Mouse (Mus musculus) urinary bladder, postnatal 14 days (tissue): ENCODE data around the gene Fam110a.
A peak's percentile ranks its signal among the peaks of the same experiment; 100 is the strongest.
"Not testable (repeated sequence)": the region's sequence is repeated elsewhere in the genome, so short reads cannot be mapped to it uniquely, and the experiment has no call there.

Experiments
- DNase-seq: peaks from one replicate; pipeline ENCODE4 v3.0.0; 2021; ENCODE audit warnings: low spot score

Gene Fam110a

DNA sequence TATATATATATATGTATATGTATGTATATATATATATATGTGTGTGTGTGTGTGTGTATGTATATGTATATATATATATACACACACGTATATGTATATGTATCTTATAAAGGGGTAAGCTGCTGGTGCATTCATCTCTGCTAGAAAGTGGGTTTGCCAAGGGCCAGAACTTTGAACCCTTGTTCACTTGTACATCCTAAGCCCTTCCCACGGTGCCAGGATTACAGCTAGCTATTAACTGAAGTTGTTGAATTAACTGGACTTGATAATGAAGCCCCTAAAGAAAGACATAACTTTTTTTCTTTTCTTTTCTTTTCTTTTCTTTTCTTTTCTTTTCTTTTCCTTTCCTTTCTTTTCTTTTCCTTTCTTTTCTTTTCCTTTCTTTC lies 17.2 kb upstream of the Fam110a start:
- not testable (repeated sequence) for DNase-seq

DNA sequence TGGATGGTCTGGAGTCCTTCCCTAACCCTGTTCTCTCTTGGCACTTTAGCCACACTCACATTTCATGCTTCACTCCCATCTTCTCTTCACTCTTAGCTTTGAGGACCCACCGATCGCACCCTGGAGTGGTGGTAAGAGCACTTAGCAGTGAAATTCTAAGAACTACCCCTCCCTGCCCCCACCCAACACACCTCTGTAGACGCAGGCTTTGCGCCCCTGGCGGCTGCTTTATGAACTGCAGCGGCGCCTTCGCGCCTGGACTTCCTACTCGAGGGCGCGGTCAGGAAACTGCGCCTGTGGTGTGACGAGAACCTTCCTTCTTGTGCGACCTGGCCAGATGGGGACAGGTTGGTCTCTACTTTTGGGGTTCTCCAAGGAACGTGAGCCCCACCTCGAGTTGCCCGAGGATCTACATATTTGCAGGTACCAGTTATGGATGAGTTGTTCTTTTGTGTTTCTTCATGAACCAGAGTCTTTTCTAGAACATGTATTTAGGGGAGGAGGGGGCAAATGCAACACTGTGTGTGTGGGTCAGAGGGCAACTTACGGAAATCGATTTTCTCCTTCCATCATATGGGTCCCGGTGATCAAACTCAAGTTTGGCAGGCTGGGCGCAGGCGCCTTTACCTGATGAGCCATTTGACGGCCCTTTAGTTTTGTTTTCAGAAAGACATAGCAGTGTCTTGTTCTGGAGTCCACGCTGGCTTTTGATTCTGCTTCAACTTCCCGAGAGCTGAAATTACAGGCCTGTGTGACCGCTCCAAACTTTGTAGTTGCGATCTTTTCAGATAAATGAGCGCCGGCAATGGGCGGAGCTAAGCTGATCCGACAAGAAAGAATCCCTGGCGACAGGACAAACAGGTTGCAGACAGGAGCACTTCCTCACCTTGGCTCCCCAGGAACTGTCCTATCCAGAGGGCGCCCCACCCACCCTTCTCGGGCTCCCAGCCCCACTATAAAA lies 16.5 kb upstream of the Fam110a start, which contains the start of gene Slc52a3:
Gene Slc52a3, plus strand, starts transcription at position 283 of the 961 bp plus-strand sequence.
- DNase-seq = peak; percentile 95

DNA sequence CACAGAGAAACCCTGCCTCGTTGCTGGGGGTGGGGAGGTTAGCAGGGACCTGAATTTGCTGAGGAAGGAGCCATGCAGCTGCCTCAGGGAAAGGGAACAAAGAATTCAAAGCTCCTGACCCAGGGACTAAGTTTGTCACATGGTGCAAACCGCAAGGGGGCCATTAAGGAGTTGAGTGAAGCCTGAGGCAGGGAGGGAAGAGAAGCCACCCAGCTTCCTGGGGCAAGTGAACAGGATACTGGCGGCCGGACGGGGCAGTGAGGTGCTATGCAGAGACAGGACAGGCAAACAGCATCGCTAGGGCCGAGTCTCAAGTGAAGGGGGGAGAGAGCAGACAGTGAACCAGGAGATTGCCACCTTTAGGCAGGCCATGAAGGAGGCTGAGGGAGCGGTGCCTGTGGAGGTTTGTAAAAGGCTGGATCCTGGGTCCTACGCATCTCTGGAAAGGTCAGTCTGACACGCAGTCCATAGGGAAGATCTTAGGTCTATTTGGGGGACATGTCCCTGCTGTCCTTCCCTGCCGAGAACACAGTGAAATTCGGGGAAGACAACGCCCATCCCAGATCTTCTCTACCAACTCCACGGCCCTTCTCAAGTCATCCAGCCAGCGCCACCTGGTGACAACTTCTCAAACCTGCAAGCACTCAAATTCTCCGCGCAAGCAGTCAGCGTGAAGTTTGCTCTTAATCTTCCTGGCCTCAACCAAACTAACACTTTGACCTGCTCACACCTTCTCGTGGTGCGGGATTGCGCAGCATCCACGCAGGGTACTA lies 14.5 kb upstream of the Fam110a start:
- peak; percentile 83 for DNase-seq

DNA sequence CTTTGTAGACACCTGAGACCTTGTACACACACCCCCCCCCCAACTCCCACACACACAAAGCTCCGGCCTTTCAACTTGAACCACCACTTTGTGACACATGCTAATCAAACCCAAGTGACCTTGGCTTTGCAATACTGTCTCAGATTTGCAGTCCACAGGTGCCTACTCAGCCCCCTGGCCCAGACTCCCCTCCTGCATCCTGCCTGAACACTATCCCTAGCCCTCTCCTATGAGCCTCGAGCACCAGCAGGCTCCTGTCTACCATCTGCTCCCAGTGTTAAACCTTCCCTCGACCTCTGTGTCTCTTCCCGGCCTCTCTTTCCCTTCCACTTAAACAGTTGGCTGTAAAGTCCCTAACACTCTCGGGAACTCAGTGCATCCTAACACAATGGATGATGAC lies 11.4 kb upstream of the Fam110a start:
- no peak for DNase-seq

DNA sequence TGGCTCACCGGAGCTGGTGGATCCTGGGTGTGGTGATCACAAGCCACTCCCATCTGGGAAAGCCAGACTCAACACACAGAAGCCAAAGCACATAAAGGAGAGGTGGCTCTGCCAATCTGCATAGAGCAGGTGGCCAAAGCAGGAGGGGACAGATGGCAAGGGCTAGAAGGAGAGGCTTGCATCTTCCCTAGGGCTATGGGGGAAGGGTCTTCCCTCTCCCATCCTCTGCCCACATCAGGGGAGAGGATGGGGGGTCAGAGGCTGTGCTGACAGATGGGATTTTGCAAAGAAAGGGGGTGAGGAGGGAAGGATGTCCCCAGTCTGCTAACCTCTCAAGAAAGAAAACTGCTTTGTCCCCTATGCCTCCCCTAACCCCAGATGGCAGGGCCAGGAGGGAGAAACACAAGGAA lies 11.0 kb upstream of the Fam110a start:
- DNase-seq = no peak

DNA sequence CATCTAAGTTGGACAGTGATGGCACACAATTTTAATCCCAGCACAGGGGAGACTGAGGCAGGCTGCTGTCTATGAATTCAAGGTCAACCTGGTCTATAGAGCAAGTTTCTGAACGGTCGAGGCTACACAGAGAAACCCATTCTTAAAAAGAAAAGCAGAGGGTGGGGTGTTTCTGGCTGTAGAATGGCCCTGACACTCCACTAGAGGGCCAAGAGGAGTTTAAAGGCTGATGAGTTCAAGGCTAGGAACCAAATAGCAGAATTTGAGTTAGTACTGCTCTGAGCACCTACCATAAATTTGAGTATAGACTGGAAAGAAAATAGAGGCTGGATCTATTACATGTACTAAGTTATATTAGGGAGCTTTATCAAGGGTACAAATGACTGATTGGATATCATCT lies 9.0 kb upstream of the Fam110a start:
- no peak for DNase-seq

DNA sequence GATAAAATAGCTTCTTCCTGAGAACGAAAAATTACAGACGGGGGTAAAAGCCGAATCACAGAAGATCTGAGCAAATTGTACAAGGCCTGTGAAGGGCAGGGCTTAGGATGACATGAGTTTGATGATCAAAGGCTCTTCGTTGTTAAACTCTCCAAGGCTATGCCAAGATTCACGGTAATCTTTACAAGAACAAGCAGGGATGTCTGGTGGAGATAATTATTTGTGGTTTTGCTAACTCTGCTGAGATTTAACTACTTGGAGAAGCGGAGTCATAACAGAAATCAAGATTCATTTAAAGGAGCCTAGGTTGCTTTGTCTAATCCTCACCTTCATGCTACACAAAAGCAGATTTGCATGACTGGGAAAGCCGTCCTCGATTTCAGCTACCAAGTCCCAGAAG lies 6.9 kb upstream of the Fam110a start:
- no peak for DNase-seq

DNA sequence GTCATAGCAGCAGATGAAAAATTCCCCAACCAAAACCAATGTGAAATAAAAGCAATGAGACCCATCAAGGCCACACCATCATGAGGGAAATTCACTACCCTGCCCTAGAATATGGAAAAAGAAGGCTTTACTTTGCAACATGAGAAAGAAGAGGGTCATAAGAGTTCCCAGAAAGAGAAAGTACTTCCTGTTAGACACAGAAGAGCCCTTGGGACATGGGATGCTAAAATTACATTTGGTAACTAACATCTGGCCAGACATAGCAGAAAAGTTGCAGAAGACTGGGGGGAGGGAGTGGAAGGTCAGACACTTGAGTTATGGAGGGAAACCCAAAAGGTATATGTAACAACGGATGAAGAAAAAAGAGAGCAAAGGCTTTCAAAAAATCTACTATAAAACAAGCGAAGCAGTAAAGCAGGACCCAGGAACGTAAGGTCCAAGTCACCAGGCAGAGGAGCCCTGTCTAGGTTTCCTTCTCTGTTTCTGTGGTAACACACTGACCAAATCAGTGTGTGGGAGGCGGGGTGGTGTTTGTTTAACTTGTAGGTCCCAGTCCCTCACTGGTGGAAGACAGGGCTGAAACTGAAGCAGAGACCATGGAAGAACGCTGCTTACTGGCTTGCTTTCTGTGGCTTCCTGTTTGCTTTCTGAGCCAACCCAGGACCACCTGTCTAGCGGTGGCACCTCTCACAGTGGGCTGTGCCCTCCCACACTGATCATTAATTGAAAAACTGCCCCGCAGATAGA lies 5.6 kb upstream of the Fam110a start:
- no peak for DNase-seq

DNA sequence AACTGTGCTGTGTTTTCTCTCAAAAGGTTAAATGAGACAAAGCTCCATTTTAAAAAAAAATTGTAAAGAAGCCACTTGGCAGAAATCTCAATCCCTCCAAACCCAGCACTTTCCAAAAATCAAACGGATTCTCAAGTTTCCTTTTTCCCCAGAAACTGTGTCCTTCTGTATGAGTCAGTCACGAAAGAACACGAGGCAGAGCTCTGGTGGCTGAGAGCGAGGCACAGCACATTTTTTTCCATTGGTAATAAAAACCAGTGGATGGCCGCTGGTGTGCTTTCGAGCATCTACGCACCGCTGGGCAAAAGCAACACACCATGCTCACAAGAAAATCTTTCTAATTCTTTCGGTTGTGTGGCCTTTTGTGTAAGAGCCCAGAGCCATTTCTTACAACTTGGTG lies 4.0 kb upstream of the Fam110a start:
- no peak for DNase-seq

DNA sequence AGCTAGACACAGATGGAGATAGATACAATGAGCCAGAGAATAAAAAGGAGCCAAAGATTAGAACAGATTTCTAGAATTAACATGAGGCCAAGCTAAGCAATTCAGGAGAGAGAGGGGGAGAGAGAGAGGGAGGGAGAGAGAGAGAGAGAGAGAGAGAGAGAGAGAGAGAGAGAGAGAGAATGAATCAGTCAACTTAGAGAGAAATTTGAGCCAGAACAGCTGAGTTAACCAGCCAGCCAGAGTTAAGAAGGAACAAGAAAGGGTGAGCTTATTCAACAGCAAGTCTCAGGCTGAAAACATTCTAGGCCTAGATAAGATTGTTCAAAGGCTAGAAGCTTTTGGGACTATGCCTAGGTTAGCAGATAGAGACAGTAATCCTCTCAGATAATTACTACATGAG lies 2.5 kb upstream of the Fam110a start:
- no peak for DNase-seq

DNA sequence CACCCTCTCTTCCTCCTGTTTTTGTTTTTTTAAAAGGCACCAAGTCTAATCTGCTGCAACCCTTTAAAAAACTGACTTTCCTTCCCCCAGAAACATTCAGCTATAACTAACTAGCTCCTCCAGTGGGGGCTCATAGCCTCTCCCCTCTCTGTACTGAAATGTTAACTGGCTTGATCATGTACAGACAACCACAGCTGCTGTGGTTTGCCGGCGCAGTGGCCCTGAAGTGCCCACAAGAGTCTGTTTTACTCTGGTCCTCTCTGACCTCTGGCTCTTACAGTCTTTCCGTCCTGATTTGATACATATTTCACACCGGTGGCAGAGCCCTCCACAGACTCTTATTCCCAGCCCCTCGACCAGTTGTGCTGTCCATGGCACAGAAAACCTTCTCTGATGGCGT lies 1.2 kb upstream of the Fam110a start:
- no peak for DNase-seq

DNA sequence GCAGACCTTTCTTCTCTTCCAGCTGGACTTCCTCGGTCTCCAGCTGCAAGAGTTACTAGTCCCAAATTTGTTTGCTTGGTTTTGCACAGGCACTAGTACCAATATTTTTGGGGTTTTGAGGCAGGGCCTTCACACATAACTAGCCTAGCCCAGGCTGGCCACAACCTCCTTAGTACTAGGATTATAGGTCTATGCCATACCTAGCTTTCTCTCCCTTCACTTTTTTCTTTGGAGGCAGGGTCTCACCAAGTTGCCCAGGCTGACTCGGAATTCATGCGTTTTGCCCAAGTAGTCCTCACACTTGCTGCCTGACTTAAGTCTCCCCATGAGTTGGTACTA lies 305 bp upstream of the Fam110a start:
- no peak for DNase-seq

DNA sequence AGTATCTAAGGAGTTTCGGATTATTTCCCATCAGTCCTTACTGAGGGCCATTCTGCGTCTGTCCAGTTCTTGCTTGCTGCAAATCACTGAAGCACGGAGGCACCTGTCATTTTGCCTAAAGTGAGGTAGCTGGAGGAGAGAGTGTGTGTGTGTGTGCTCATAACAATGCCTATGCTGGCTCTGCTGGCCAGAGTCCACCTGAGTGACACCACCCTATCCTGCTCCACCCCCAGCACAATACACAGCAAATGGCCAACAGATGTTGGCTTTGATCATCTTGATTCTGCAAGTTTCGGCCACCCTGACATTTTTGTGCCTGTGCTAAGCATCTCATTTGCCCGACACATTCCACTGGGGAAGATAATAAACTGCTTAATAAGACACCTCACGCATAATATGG lies 1.5 kb downstream of the Fam110a start:
- DNase-seq = no peak

DNA sequence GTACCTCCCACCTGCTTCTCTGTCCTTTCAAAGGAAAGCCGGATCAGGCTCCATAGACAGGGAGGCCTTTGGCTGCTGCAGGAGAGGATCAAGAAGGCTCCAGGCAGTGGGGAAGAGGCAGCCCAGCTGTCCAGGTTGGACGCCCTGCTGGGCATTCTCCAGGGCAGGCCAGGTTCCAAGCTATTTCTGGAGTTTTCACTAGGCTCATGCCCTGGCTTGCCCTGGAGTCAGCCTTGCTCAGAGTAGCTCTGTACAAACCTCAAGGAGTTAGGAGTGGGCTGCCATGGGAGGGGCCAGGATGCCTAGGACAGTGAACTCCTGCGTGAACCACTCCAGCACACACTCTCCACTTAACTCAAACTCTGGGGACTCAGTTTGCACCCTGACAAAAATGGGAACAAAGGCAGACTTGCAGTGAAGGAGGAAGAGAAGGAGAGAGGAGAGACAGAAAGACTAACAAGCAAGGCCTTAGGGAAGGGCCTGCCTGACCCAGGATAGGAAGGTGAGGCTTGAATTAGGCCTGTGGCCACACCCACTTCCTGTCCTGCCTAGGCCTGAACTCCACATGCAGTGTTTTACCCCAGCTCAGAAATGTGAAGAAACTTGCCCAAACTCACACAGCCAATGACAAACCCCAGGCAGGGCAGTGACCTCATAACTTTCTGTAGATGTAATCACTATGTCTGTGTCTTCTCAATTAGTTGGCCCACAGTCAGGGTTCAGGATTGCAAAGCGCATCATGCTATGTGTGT lies 2.2 kb downstream of the Fam110a start:
- peak; percentile 66 for DNase-seq

DNA sequence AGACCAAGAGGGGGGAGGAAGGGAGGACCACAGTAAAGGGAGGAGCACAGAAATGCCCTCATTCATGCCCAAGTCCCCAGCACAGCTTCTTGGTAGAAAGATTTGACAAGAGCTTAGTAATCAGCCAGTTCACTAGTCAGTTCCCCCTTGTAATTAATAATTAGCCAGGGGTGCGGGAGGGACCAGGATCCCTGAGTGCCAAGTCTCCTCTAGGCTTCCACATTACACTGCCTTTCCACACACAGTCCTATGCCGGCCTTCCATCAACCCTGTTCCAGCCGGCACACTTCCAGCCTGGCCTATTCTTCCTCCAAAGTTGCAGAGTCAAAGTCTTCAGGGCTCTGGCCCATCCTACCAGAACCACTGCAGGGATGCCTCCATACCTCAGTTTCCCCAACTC lies 4.0 kb downstream of the Fam110a start:
- DNase-seq = no peak

DNA sequence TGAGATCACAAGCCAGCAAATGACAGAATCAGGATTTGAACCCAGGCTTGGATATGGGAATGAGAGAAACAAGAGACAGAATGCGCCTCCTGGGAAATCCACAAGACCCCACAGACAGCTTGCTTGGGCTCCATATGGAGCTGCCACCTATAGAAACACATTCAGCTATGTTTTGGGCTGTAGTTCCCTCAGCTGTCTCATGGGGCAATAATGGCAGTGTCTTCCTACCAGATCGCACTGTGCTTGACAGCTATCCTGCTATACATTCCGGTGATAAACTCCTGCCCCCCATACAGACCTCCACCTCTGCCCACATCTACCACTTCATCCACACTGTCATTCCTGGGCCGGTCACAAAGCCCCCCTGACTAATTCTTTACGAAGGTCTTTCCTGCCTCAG lies 4.7 kb downstream of the Fam110a start:
- DNase-seq = no peak

DNA sequence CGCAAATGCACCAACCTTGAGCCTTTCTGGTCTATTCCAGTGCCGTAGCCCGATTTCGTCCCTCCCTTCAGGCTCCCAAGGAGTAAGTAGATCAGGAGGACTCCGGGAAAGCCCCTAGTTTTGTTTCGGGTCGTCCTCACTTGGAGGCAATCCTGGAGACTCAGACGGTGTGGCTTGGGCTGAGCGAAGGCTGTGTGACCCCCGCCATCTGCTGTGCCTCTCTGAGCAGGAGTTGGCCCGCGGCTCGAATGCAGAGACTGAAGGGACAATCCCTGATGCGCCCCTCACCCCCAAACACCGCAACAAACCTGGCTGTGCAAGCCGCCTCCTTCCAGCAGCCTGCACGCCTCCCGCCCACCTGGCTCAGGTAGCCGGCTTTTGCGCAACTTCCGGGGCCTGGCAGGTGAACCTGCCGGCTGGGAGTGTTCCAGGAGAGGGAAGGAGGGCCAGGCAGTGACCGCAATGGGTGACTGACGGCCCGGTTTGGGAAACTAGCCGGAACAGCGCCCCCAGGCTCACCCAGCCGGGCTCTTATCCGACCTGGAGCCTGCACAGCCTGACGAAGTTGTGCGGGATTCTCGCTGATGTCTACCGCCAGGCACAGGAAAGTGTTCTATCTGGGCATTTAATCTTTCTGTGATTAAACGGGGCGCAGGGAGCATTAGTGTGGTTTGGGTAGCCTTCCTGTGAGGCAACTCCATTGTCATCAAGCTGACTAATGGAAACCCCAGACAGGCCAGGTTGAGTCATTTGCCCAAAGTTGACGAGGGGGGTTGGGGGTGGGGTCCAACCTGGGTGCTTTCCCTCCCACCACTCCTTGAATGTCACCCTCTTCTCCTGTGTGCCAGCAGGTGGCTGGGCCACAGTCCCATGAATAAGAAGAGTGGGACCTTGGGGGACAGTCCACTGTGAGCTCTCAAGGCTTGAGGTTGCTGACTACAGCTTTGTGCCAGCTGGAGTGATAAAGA lies 6.1 kb downstream of the Fam110a start:
- peak; percentile 86 for DNase-seq

DNA sequence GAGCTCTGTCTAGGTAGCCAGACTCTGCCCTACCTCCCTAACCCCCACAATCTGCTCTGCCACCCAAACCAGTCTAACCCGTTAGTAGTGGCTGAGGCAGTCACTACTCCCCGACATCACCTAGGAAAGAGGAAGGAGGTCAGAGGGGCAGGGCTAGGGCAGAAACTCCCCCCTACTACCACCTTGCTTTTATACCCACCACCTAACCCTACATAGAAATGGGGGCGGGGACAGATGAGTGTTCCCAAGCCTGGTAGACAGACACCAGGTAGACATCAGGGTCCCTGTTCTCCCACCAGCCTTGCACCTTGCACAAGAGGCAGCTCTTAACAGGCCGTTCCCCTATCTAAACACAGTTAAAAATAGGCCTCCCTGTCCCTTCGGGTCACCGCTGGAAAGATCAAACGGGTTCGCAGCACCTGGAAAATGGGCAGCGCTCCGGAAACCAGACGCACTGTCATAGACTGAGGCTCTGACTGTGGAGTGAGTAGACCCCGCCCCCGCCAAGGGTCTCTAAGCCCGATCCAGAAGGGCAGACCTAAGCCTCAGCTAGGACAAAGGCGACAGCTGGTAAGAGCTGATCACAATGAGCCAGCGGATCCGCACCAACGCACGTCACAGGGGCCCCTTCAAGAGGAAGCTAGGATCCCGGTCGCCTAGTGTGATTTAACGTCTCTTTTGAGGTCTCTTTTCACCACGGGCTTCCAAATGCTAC lies 7.0 kb downstream of the Fam110a start:
- DNase-seq = peak; percentile 68

DNA sequence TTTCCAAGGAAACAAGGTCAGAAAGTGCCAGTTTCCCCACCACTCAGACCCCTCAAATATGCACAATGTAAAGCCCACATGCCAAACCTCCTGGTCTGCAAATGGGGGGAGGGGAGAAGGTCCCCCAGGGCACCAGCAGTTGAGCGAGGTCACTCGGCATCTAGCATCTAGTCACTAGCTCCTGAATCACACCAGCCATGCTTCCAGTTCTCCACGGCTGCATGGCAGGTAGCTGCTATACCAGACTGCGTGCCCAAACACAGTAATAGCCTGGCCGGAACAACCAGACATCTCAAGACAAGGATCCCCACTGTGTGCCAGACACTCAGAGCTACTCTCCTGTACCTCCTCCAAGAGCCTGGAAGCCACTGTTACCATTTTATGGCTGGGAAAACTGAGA lies 8.3 kb downstream of the Fam110a start:
- DNase-seq = no peak
